Mouse (Mus musculus) MEL (cell line): ENCODE results near the gene Dpysl5. TPM values are rescaled to one million over a fixed set of nuclear protein-coding genes. Genes with fewer than 3 reads are reported as not detected.

Source experiments
- DNase-seq: peaks from one replicate; pipeline ENCODE4 v3.0.0; 2011; ENCODE audit warnings: low read depth, low spot score
- H3K27ac ChIP-seq: 2 replicates; pipeline ENCODE4 v1.5.1; 2012; ENCODE audit warnings: low read depth, mild to moderate bottlenecking, control low read depth, low read length, moderate library complexity; ENCODE audit not compliant: control insufficient read depth
- H3K27me3 ChIP-seq, 2 experiments: fragments of 150-350 bp in 1 of 2; sonication (generic) in 1 of 2; 2 replicates each; pipeline ENCODE4 v1.6.1; 2012; ENCODE audit warnings: low read length in 2 of 2, mild to moderate bottlenecking in 2 of 2, improper control_type of control experiment in 1 of 2, moderate library complexity in 1 of 2; ENCODE audit not compliant: insufficient read depth in 2 of 2, control insufficient read depth in 1 of 2
- H3K36me3 ChIP-seq, 2 experiments: 2 replicates each; pipeline ENCODE4 v1.6.1; 2012 to 2014; ENCODE audit warnings: low read length in 2 of 2, improper control_type of control experiment in 1 of 2, inconsistent platforms in 1 of 2, mild to moderate bottlenecking in 1 of 2; ENCODE audit not compliant: insufficient read depth in 2 of 2, control insufficient read depth in 1 of 2
- H3K4me1 ChIP-seq, 2 experiments: fragments of 150-350 bp in 1 of 2; sonication (generic) in 1 of 2; 2 replicates each; pipeline ENCODE4 v1.6.1; 2012; ENCODE audit warnings: low read length in 2 of 2, improper control_type of control experiment in 1 of 2, mild to moderate bottlenecking in 1 of 2; ENCODE audit not compliant: insufficient read depth in 2 of 2, control insufficient read depth in 1 of 2
- H3K4me3 ChIP-seq, 2 experiments: fragments of 150-350 bp in 1 of 2; sonication (generic) in 1 of 2; 2 replicates each; pipeline ENCODE4 v1.5.1; 2012; ENCODE audit warnings: low read depth in 2 of 2, low read length in 2 of 2, mild to moderate bottlenecking in 2 of 2, moderate library complexity in 2 of 2, control low read depth in 1 of 2, improper control_type of control experiment in 1 of 2; ENCODE audit not compliant: control insufficient read depth in 1 of 2, insufficient read depth in 1 of 2
- H3K79me2 ChIP-seq: 2 replicates; pipeline ENCODE4 v1.6.1; 2012; ENCODE audit warnings: mild to moderate bottlenecking, low read length, moderate library complexity; ENCODE audit not compliant: control insufficient read depth, poor library complexity, insufficient read depth
- H3K9ac ChIP-seq: 2 replicates; pipeline ENCODE4 v1.6.1; 2012; ENCODE audit warnings: low read depth, mild to moderate bottlenecking, control low read depth, low read length, moderate library complexity; ENCODE audit not compliant: control insufficient read depth, poor library complexity, severe bottlenecking
- H3K9me3 ChIP-seq: fragments of 150-350 bp; sonication (generic); replicated peaks from 2 replicates; pipeline ENCODE4 v1.6.1; 2012; ENCODE audit warnings: mild to moderate bottlenecking, low read length, improper control_type of control experiment, moderate library complexity; ENCODE audit not compliant: insufficient read depth
- E2F4 ChIP-seq: IDR thresholded peaks from 2 replicates; pipeline ENCODE4 v1.6.1; 2011; ENCODE audit warnings: low read depth, low read length, improper control_type of control experiment, borderline replicate concordance
- EP300 ChIP-seq, 2 experiments: IDR thresholded peaks; 2 replicates each; pipeline ENCODE4 v1.6.1; 2011; ENCODE audit warnings: improper control_type of control experiment in 2 of 2, low read length in 2 of 2, low read depth in 1 of 2, mild to moderate bottlenecking in 1 of 2
- ETS1 ChIP-seq: IDR thresholded peaks from 2 replicates; pipeline ENCODE4 v1.6.1; 2012; ENCODE audit warnings: low read depth, mild to moderate bottlenecking, inconsistent platforms, low read length, improper control_type of control experiment, moderate library complexity
- HCFC1 ChIP-seq: IDR thresholded peaks from 2 replicates; pipeline ENCODE4 v1.6.1; 2012; ENCODE audit warnings: low read depth, mild to moderate bottlenecking, inconsistent platforms, low read length, improper control_type of control experiment, moderate library complexity
- KAT2A ChIP-seq: conservative IDR thresholded peaks from 2 replicates; pipeline ENCODE4 v1.6.1; 2012; ENCODE audit warnings: low read depth, low read length, improper control_type of control experiment, inconsistent platforms
- MAFK ChIP-seq: IDR thresholded peaks from 2 replicates; pipeline ENCODE4 v1.6.1; 2011; ENCODE audit warnings: low read depth, mild to moderate bottlenecking, low read length, improper control_type of control experiment, borderline replicate concordance
- MAX ChIP-seq: IDR thresholded peaks from 2 replicates; pipeline ENCODE4 v1.6.1; 2011; ENCODE audit warnings: low read length, improper control_type of control experiment
- MEF2A ChIP-seq: IDR thresholded peaks from 2 replicates; pipeline ENCODE4 v1.6.1; 2014; ENCODE audit warnings: low read depth, mild to moderate bottlenecking, inconsistent platforms, low read length, improper control_type of control experiment; ENCODE audit not compliant: poor library complexity, insufficient replicate concordance, severe bottlenecking; ENCODE audit errors: extremely low read depth
- MXI1 ChIP-seq: IDR thresholded peaks from 2 replicates; pipeline ENCODE4 v1.6.1; 2011; ENCODE audit warnings: mild to moderate bottlenecking, low read depth, low read length, improper control_type of control experiment
- MYC ChIP-seq: IDR thresholded peaks from 2 replicates; pipeline ENCODE4 v1.6.1; 2011; ENCODE audit warnings: low read depth, mild to moderate bottlenecking, low read length, improper control_type of control experiment, moderate library complexity
- NELFE ChIP-seq: IDR thresholded peaks from 2 replicates; pipeline ENCODE4 v1.6.1; 2011; ENCODE audit warnings: low read depth, low read length, improper control_type of control experiment
- POLR2AphosphoS5 ChIP-seq: IDR thresholded peaks from 2 replicates; pipeline ENCODE4 v1.6.1; 2012; ENCODE audit warnings: low read depth, borderline replicate concordance, mild to moderate bottlenecking, inconsistent platforms, low read length, moderate library complexity, mixed read lengths
- RAD21 ChIP-seq: IDR thresholded peaks from 2 replicates; pipeline ENCODE4 v1.6.1; 2011; ENCODE audit warnings: mild to moderate bottlenecking, low read depth, low read length, improper control_type of control experiment
- USF1 ChIP-seq: IDR thresholded peaks from 2 replicates; pipeline ENCODE4 v1.6.1; 2014; ENCODE audit warnings: low read depth, mild to moderate bottlenecking, inconsistent platforms, low read length, improper control_type of control experiment, moderate library complexity
- ZC3H11A ChIP-seq: IDR thresholded peaks from 2 replicates; pipeline ENCODE4 v1.6.1; 2012; ENCODE audit warnings: low read depth, mild to moderate bottlenecking, inconsistent platforms, low read length, improper control_type of control experiment
- ZKSCAN1 ChIP-seq: IDR thresholded peaks from 2 replicates; pipeline ENCODE4 v1.6.1; 2012; ENCODE audit warnings: low read depth, mild to moderate bottlenecking, inconsistent platforms, low read length, improper control_type of control experiment, moderate library complexity
- ZMIZ1 ChIP-seq: IDR thresholded peaks from 2 replicates; pipeline ENCODE4 v1.6.1; 2012; ENCODE audit warnings: low read depth, mild to moderate bottlenecking, inconsistent platforms, low read length, improper control_type of control experiment, moderate library complexity
- polyA plus RNA-seq, 2 experiments: library from polyadenylated mRNA; stranded (reverse) in 1 of 2; unstranded in 1 of 2; fragments of >175 nt in 1 of 2; fragments of >200 nt in 1 of 2; gene quantifications; 2 replicates each; pipeline versions ENCODE4 v1.2.1 to v1.2.4; 2012; ENCODE audit warnings: low replicate concordance in 2 of 2, low read depth in 1 of 2; ENCODE audit not compliant: insufficient read length in 2 of 2, insufficient read depth in 1 of 2, missing spikeins in 1 of 2
- total RNA-seq: library from RNA; depleted of rRNA; stranded (reverse); fragments of 300-350 nt; gene quantifications from 2 replicates; pipeline ENCODE4 v1.2.3, GENCODE M21; 2012

The Dpysl5 gene
- total and polyA plus RNA-seq, 3 experiments, result not detected

DNA sequence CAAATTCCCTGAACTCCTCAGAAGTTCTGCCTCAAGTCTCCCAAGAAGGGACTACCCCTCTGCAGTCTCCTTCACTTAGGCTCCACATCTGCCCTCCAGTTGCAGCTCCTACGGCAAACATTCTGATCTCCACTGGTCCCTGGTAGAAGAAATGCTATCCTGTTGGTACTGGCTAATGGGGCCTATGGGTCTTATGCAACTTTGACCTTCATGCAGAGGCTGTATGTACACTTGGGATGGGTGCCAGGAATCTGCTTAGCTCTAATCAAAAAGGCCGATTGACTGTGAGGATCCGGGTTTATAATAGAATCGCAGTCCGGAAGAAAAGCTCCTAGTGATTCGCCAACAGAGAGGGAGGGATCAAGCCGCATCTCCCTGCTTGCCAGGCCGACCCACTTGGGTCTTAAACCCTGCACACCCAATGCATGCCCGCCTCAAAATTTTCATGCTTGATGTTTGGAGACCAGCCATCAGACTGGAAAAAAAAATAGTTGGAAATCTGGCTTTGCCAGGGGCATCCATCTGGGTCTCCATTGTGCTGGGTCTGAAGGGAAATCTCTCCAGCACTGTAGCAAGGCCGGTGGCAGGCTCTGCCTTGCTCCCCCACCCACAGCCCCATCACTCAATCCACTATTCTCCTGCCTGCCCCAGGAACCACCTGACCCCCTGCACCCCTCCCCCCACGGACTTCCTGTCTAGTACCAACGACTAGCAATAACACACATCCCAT is 38.4 kb downstream of the Dpysl5 start:
- TF ChIP-seq EP300 (IDR thresholded peaks at IDR 0.05; ENCODE audit: low read depth in 1 of 2, low read length in 2 of 2) (no peak), MXI1 (no peak), RAD21 (no peak), KAT2A (no peak), ZKSCAN1 (no peak), MAX (no peak)
- Histone ChIP-seq H3K27me3 (peaks cover 8 to 10% of the 10 kb centered on the region in 2 experiments), H3K27ac (no peak overlapping the region), H3K9me3 (no peaks in the 10 kb centered on the region), H3K36me3 (no peaks in the 10 kb centered on the region), H3K9ac (no peak overlapping the region), H3K4me3 (no peak overlapping the region), H3K4me1 (no peaks in the 10 kb centered on the region), H3K79me2 (no peaks in the 10 kb centered on the region)
- no peak for DNase-seq

DNA sequence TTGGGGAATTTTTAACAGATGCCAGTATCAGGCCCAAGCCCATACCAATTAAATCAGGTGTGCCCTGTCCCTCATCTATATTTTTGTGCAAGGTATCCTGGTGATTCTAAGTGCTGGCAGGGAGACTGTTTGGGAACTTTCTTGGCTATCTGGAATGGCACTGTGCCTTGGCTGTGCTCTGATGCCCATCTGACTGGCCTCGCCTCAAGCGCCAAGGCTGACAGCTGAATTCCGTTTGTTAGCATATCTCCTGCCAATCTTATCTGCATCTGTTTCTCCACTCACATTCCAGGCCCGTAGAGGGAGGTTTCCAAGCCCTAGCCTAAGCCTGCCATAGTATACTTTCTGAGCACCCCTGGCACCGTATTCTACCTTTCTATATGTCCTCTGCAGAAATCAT is 39.7 kb downstream of the Dpysl5 start:
- Histone ChIP-seq H3K36me3 (no peaks in the 10 kb centered on the region), H3K27me3 (peaks cover 7 to 8% of the 10 kb centered on the region in 2 experiments)
- TF ChIP-seq MEF2A, result no peak
- no peak for TF ChIP-seq HCFC1
- no peak for TF ChIP-seq ZMIZ1
- no peak for TF ChIP-seq NELFE
- no peak for TF ChIP-seq USF1
- no peak for TF ChIP-seq MYC
- no peak for TF ChIP-seq E2F4
- no peak for TF ChIP-seq ZC3H11A

DNA sequence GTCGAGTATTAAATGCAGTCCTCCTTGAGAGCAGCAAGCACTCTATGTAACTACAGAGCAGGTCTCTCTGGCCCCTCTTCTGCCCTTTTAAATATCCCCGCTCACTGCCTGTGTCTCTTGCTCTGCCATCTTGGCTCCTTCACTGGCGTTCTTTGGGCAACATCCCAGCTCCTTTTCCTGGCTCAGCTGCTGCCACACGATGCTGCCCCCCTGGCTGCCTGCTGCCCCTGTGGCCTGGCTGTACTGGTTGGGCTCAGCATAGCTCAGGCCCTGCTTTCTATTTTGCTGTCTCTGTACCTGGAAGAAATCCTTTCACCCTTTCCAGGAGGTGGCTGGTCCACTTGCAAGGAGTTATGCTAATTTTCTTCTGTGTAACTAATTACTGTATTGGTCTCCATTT is 41.8 kb downstream of the Dpysl5 start:
- no peak for DNase-seq
- peaks cover 10 to 18% of the 10 kb centered on the region in 2 experiments for H3K27me3 ChIP-seq
- H3K4me3 ChIP-seq, result no peak overlapping the region
- H3K36me3 ChIP-seq, result no peaks in the 10 kb centered on the region
- H3K79me2 ChIP-seq, result no peaks in the 10 kb centered on the region
- no peaks in the 10 kb centered on the region for H3K4me1 ChIP-seq
- TF ChIP-seq POLR2AphosphoS5 (no peak), EP300 (IDR thresholded peaks at IDR 0.05; ENCODE audit: low read depth in 1 of 2, low read length in 2 of 2) (no peak), ETS1 (no peak), MAFK (no peak)
- TF ChIP-seq, all 39 proteins: peak for 0
- Histone ChIP-seq H3K9me3 (no peaks in the 10 kb centered on the region), H3K9ac (no peak overlapping the region), H3K27ac (no peak overlapping the region)

More for the DNA sequence above, 39.7 kb downstream of the Dpysl5 start:
- no peak for DNase-seq
- H3K79me2 ChIP-seq, result no peaks in the 10 kb centered on the region
- no peaks in the 10 kb centered on the region for H3K9me3 ChIP-seq
- H3K4me1 ChIP-seq, result no peaks in the 10 kb centered on the region
- H3K4me3 ChIP-seq, result no peak overlapping the region
- H3K27ac ChIP-seq, result no peak overlapping the region
- H3K9ac ChIP-seq, result no peak overlapping the region
